In the genomic region with DNA sequence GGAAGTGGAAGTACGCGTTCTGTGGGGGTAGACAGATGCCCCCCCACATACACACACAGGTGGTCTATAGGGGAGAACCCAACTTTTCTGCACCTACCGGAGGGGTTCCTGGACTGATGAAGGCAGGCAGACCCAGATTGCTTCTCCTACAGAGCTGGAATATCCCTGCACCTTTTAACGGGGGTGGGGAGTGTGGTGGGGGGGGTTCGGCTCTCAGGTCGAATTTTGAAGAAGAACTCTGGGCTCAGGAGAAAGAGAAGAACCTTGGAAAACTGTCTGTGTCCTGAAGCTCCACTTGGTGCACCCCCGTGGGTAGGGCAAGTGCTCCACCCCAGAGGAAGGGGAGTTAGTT, we compare ENCODE assay signal across 8 mouse cellular contexts. TPM values are rescaled to one million over a fixed set of nuclear protein-coding genes. Genes with fewer than 3 reads are reported as not detected.
DNase-seq lines count a peak whose midpoint lies in the region; ATAC-seq and TF ChIP-seq lines count a peak whose summit lies in the region.

No protein-coding gene starts in this region.

- DNase-seq in gastrocnemius, adult 2 months = no peak
- no peak for DNase-seq in gastrocnemius, postnatal 25 days
- no peak for DNase-seq in neural tube, embryonic 11.5 days (ENCODE audit: low spot score)
- DNase-seq in neural tube, embryonic 10.5 days (ENCODE audit: extremely low spot score, low spot score) = no peak
- DNase-seq in limb, embryonic 14.5 days (ENCODE audit: low spot score) = no peak
- DNase-seq in frontal cortex, postnatal 25 days (ENCODE audit: low spot score in 2 of 2) = no peak

- H3K36me3 ChIP-seq in neural tube, embryonic 11.5 days (ENCODE audit: control insufficient read depth, insufficient read depth, low read length) = no peaks in the 10 kb centered on the region
- no peaks in the 10 kb centered on the region for H3K36me3 ChIP-seq in limb, embryonic 14.5 days (ENCODE audit: control insufficient read depth, insufficient read depth, low read length)
- no peaks in the 10 kb centered on the region for H3K36me3 ChIP-seq in stomach, embryonic 14.5 days (ENCODE audit: control insufficient read depth, insufficient read depth, low read length)

- H3K27me3 ChIP-seq in neural tube, embryonic 11.5 days (ENCODE audit: control insufficient read depth, insufficient read depth, low read length) = peaks cover 7% of the 10 kb centered on the region
- no peaks in the 10 kb centered on the region; the same call in 1 of the 2 replicates for H3K27me3 ChIP-seq in limb, embryonic 14.5 days (ENCODE audit: control insufficient read depth, insufficient read depth, low read length)
- no peaks in the 10 kb centered on the region for H3K27me3 ChIP-seq in stomach, embryonic 14.5 days (ENCODE audit: control insufficient read depth, insufficient read depth, low read length)

- TF ChIP-seq POLR2A in limb, embryonic 14.5 days (IDR thresholded peaks at IDR 0.05; ENCODE audit: borderline replicate concordance, extremely low read depth, insufficient read depth, insufficient read length) = no peak

- H3K27ac ChIP-seq in gastrocnemius, adult 2 months = no peak overlapping the region
- no peak overlapping the region for H3K27ac ChIP-seq in neural tube, embryonic 11.5 days (ENCODE audit: low read depth, low read length)
- no peak overlapping the region for H3K27ac ChIP-seq in limb, embryonic 14.5 days (replicated peaks; ENCODE audit: low read depth, low read length)
- no peak overlapping the region for H3K27ac ChIP-seq in stomach, embryonic 14.5 days (ENCODE audit: low read length)

- H3K4me3 ChIP-seq in gastrocnemius, adult 2 months = peak overlapping the region; percentile 79
- peak overlapping the region; percentile 63 for H3K4me3 ChIP-seq in neural tube, embryonic 11.5 days (ENCODE audit: low read depth, low read length)
- peak overlapping the region; percentile 64 for H3K4me3 ChIP-seq in limb, embryonic 14.5 days (replicated peaks; ENCODE audit: low read length)
- H3K4me3 ChIP-seq in stomach, embryonic 14.5 days (ENCODE audit: low read depth, low read length) = peak overlapping the region; percentile 68

- H3K9ac ChIP-seq in neural tube, embryonic 11.5 days (ENCODE audit: low read length) = peak overlapping the region; percentile 57
- H3K9ac ChIP-seq in limb, embryonic 14.5 days (ENCODE audit: low read depth, low read length, severe bottlenecking) = peak overlapping the region; percentile 62
- H3K9ac ChIP-seq in stomach, embryonic 14.5 days (replicated peaks; ENCODE audit: low read depth, low read length) = peak overlapping the region; percentile 30; the same call in 1 of the 2 replicates

- peak overlapping the region; percentile 96 for H3K4me2 ChIP-seq in neural tube, embryonic 11.5 days (ENCODE audit: low read depth)
- peak overlapping the region; percentile 99 for H3K4me2 ChIP-seq in limb, embryonic 14.5 days (replicated peaks; ENCODE audit: low read depth, low read length, severe bottlenecking)
- peak overlapping the region; percentile 96 for H3K4me2 ChIP-seq in stomach, embryonic 14.5 days (replicated peaks; ENCODE audit: low read depth, low read length)

- no peaks in the 10 kb centered on the region for H3K9me3 ChIP-seq in neural tube, embryonic 11.5 days (ENCODE audit: control insufficient read depth, low read length)
- H3K9me3 ChIP-seq in limb, embryonic 14.5 days (ENCODE audit: control insufficient read depth, low read length) = no peaks in the 10 kb centered on the region
- H3K9me3 ChIP-seq in stomach, embryonic 14.5 days (ENCODE audit: control insufficient read depth, low read depth, low read length) = no peaks in the 10 kb centered on the region

- H3K4me1 ChIP-seq in neural tube, embryonic 11.5 days (ENCODE audit: control insufficient read depth, insufficient read depth, low read length) = no peaks in the 10 kb centered on the region; the same call in 1 of the 2 replicates
- no peaks in the 10 kb centered on the region for H3K4me1 ChIP-seq in limb, embryonic 14.5 days (ENCODE audit: control insufficient read depth, insufficient read depth, low read length)
- peaks cover 6% of the 10 kb centered on the region; the same call in 1 of the 2 replicates for H3K4me1 ChIP-seq in stomach, embryonic 14.5 days (ENCODE audit: control insufficient read depth, insufficient read depth, low read length)

- intact Hi-C loops in gastrocnemius, adult 2 months (cut with DNase I) = no loop called here

- TF ChIP-seq CTCF in gastrocnemius, adult 2 months (IDR thresholded peaks at IDR 0.05) = no peak

- ATAC-seq in neural tube, embryonic 11.5 days (ENCODE audit: insufficient read depth, low FRiP score, low TSS enrichment) = no peak
- ATAC-seq in limb, embryonic 14.5 days (ENCODE audit: low FRiP score, low read depth) = no peak; the same call in 1 of the 2 replicates
- no peak; the same call in 1 of the 2 replicates for ATAC-seq in stomach, embryonic 14.5 days (ENCODE audit: insufficient number of reproducible peaks, insufficient read depth, low FRiP score, low read depth)
- ATAC-seq in cerebellum, adult (ENCODE audit: insufficient number of reproducible peaks, low FRiP score, low TSS enrichment) = no peak

- WGBS in neural tube, embryonic 11.5 days = 5% methylated on average over 7 of the region's 7 CpGs
- 10% methylated on average over 7 of the region's 7 CpGs for WGBS in limb, embryonic 14.5 days
- 13% methylated on average over 7 of the region's 7 CpGs for WGBS in stomach, embryonic 14.5 days

RNA-seq across cellular contexts. Expression of gene Npnt, which starts 0.4 kb away (rescaled TPM):
- total RNA-seq in gastrocnemius, adult 2 months (2021) = 1 to 10 TPM; 4.5 to 7.4 TPM
- total RNA-seq in gastrocnemius, postnatal 25 days (2021) = 1 to 10 TPM; 6.8 to 7.7 TPM
- polyA plus RNA-seq in neural tube, embryonic 11.5 days (2014; fragmentation: Nextera tagmentation; extraction: Ambion mirVana) = 7.8 and 8.6 TPM in 2 replicates
- 39.4 and 41.7 TPM in 2 replicates for polyA plus RNA-seq in limb, embryonic 14.5 days (2012; rRNA removed)
- 45.4 and 45.9 TPM in 2 replicates for polyA plus RNA-seq in limb, embryonic 14.5 days (2014; fragmentation: Nextera tagmentation; extraction: Ambion mirVana)
- polyA plus RNA-seq in stomach, embryonic 14.5 days (2014; fragmentation: Nextera tagmentation; extraction: Ambion mirVana) = 51.8 and 56.1 TPM in 2 replicates
